Mouse (Mus musculus) ES-E14 (cell line): ENCODE measurements around the gene Rprd2. TPM values are rescaled to one million over a fixed set of nuclear protein-coding genes. Genes with fewer than 3 reads are reported as not detected.

Source experiments
- DNase-seq: peaks from one replicate; pipeline ENCODE4 v3.0.0-alpha.2; 2013; ENCODE audit warnings: low read depth, low spot score
- H3K27ac ChIP-seq: 2 replicates; pipeline ENCODE4 v1.5.1; 2012; ENCODE audit warnings: low read depth, mild to moderate bottlenecking, low read length, moderate library complexity, mixed read lengths; ENCODE audit not compliant: poor library complexity, insufficient read depth, severe bottlenecking
- H3K36me3 ChIP-seq: 2 replicates; pipeline ENCODE4 v1.6.1; 2012; ENCODE audit warnings: mild to moderate bottlenecking, low read length, moderate library complexity, mixed read lengths; ENCODE audit not compliant: control insufficient read depth, poor library complexity, insufficient read depth, severe bottlenecking
- H3K4me1 ChIP-seq, 2 experiments: fragments of 150-350 bp in 1 of 2; sonication (generic) in 1 of 2; 2 replicates each; pipeline ENCODE4 v1.6.1; 2012; ENCODE audit warnings: low read length in 2 of 2, mild to moderate bottlenecking in 1 of 2, mixed read lengths in 1 of 2; ENCODE audit not compliant: control insufficient read depth in 2 of 2, insufficient read depth in 2 of 2, poor library complexity in 1 of 2
- H3K4me3 ChIP-seq, 2 experiments: fragments of 150-350 bp in 1 of 2; sonication (generic) in 1 of 2; 2 replicates each; pipeline ENCODE4 v1.5.1; 2012; ENCODE audit warnings: low read length in 2 of 2, low read depth in 1 of 2, mild to moderate bottlenecking in 1 of 2, mixed read lengths in 1 of 2; ENCODE audit not compliant: insufficient read depth in 1 of 2, poor library complexity in 1 of 2, severe bottlenecking in 1 of 2
- H3K9ac ChIP-seq: 2 replicates; pipeline ENCODE4 v1.6.1; 2012; ENCODE audit warnings: low read depth, mild to moderate bottlenecking, low read length, mixed read lengths; ENCODE audit not compliant: poor library complexity, insufficient read depth, severe bottlenecking
- H3K9me3 ChIP-seq: fragments of 150-350 bp; sonication (generic); 2 replicates; pipeline ENCODE4 v1.6.1; 2012; ENCODE audit warnings: low read depth, mild to moderate bottlenecking, low read length; ENCODE audit not compliant: control insufficient read depth, insufficient read depth
- CHD2 ChIP-seq: IDR thresholded peaks from 2 replicates; pipeline ENCODE4 v1.6.1; 2014; ENCODE audit warnings: mild to moderate bottlenecking, low read depth, low read length, inconsistent platforms
- HCFC1 ChIP-seq: IDR thresholded peaks from 2 replicates; pipeline ENCODE4 v1.6.1; 2012; ENCODE audit warnings: low read length, inconsistent platforms, borderline replicate concordance; ENCODE audit not compliant: insufficient read depth
- MAFK ChIP-seq: IDR thresholded peaks from 2 replicates; pipeline ENCODE4 v1.6.1; 2014; ENCODE audit warnings: mild to moderate bottlenecking, low read depth, low read length, inconsistent platforms; ENCODE audit not compliant: insufficient read depth
- ZC3H11A ChIP-seq: IDR thresholded peaks from 2 replicates; pipeline ENCODE4 v1.6.1; 2012; ENCODE audit warnings: low read depth, mild to moderate bottlenecking, inconsistent platforms, low read length, borderline replicate concordance
- ZNF384 ChIP-seq: IDR thresholded peaks from 2 replicates; pipeline ENCODE4 v1.6.1; 2012; ENCODE audit warnings: low read depth, low read length, inconsistent platforms
- in situ Hi-C, 2 experiments: fragments of 600-800 bp; cut with MboI; formaldehyde crosslinking; loops; one replicate each; pipeline ENCODE4 v1.15.1; 2025; ENCODE audit warnings: low sequenced_read_pairs in 2 of 2, inconsistent platforms in 1 of 2; ENCODE audit not compliant: unreplicated experiment in 2 of 2
- total RNA-seq: library from RNA; depleted of rRNA; stranded (reverse); fragments of 300-350 nt; gene quantifications from 2 replicates; pipeline ENCODE4 v1.2.3, GENCODE M21; 2012

The Rprd2 gene
- total RNA-seq, 1 experiment: 16.2 TPM

DNA sequence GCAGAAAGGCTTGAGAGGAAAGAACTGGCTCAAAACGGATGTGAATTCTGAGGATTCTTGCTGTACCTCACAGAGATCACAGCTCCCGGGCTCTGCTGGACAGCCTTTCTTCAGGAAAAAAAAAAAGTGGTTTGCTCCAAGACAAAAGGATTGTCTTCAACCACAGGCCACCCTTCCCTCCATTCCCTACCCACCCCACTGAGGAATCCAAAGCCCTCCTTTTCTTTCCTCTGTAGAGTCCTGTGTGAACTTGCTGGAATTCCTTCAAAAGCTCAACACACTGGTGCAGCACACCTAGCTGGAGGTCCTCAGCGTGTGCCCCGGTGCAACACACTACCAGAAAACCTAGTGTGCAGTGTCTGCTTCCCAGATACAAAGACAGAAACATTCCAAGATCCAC, 56.9 kb downstream of the Rprd2 start:
- Histone ChIP-seq H3K9me3 (no peaks in the 10 kb centered on the region), H3K36me3 (peaks cover 20% of the 10 kb centered on the region), H3K4me3 (no peak overlapping the region), H3K27ac (peak overlapping the region; percentile 40; the same call in 1 of the 2 replicates), H3K9ac (no peak overlapping the region), H3K4me1 (peaks cover 15% of the 10 kb centered on the region in 2 experiments)
- in situ Hi-C loops: no loop called here
- TF ChIP-seq CHD2 (no peak), ZNF384 (peak; percentile 90)
- no peak for DNase-seq

DNA sequence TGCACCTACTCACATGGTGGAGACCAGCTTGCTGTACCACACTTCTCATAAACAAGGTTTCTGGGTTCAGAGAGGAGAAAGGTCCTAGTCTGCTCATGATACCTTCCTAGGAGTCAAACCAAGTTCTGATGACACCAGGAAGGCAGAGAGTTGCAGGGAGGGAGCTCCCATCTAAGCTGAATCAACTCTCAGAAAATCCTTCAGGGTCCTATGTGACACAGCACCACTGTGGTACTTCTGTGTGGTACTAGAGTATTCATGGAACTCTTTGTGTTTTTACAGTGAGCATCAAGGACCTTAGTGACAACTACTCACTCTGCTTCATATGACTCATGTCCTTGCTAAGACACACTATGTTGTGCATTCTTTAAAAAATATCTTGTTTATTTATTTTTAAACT, 58.0 kb downstream of the Rprd2 start:
- H3K27ac ChIP-seq: no peak overlapping the region
- no peaks in the 10 kb centered on the region for H3K9me3 ChIP-seq
- H3K4me3 ChIP-seq: no peak overlapping the region
- TF ChIP-seq CHD2 (no peak), HCFC1 (no peak), MAFK (no peak), ZNF384 (no peak), ZC3H11A (no peak)
- H3K36me3 ChIP-seq: peaks cover 15% of the 10 kb centered on the region
- no peak overlapping the region for H3K9ac ChIP-seq
- no peak for DNase-seq
- in situ Hi-C loops: no loop called here
- peaks cover 15% of the 10 kb centered on the region in 2 experiments for H3K4me1 ChIP-seq

DNA sequence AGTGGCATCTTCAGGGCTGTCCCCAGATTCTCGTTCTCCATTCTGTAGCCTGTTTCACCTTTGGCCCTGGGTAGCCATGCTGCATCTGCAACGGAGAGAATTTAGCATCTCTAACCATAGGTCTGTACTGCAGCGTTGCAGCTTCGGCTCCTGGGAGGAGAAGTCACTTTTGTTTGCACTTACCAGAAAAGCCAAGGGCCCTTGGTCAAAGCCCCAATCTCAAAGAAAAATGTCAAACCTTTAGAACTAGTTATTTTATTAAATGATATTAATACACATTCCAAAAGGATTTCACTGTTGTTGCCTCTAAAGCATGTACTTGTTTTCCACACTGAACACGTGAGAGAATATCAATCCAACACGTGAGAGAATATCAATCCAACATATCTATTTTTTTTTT, 58.6 kb downstream of the Rprd2 start, which contains the start of gene Tars2:
TSS of gene Tars2 (minus strand) at position 101 of the 400 bp plus-strand sequence.
- Histone ChIP-seq H3K9me3 (no peaks in the 10 kb centered on the region), H3K4me3 (no peak within 1 kb of the TSS), H3K27ac (no peak within 1 kb of the TSS), H3K36me3 (peaks cover 9% of the 10 kb centered on the region), H3K9ac (no peak within 1 kb of the TSS), H3K4me1 (peaks cover 15% of the 10 kb centered on the region in 2 experiments)
- DNase-seq: no peak
- in situ Hi-C loops: no loop called here
- TF ChIP-seq ZC3H11A: no peak
- no peak for TF ChIP-seq CHD2
- no peak for TF ChIP-seq ZNF384
- TF ChIP-seq HCFC1: no peak
- no peak for TF ChIP-seq MAFK

- no peak for DNase-seq
- H3K9ac ChIP-seq: no peak overlapping the region
- in situ Hi-C loops: no loop called here
- H3K9me3 ChIP-seq: no peaks in the 10 kb centered on the region
- H3K4me3 ChIP-seq: no peak overlapping the region
- peak; percentile 25; the same call in 1 of the 2 replicates for TF ChIP-seq ZNF384
- TF ChIP-seq ZC3H11A: no peak
- TF ChIP-seq HCFC1: no peak
- peaks cover 9 to 15% of the 10 kb centered on the region in 2 experiments for H3K4me1 ChIP-seq
- no peak overlapping the region for H3K27ac ChIP-seq
- H3K36me3 ChIP-seq: no peaks in the 10 kb centered on the region
Measured at GRCm38 (mm10) chr3:95758467-95759218, 60.0 kb downstream of the Rprd2 start.
